Mouse (Mus musculus): ENCODE measurements around the gene Dicer1. TPM values are rescaled to one million over a fixed set of nuclear protein-coding genes. Genes with fewer than 3 reads are reported as not detected.

The Dicer1 gene
- polyA plus RNA-seq, 1 experiment from 2014 or later = 46.6 TPM

Other genes starting within 250 kb of the Dicer1 start
- 1.0 and 1.2 TPM in 2 replicates for gene Clmn, start 113.1 kb upstream of the Dicer1 start, polyA plus RNA-seq (2015; fragmentation: Nextera tagmentation; extraction: Ambion mirVana)